Mouse (Mus musculus) frontal cortex, postnatal 14 days (tissue): ENCODE measurements around the gene Tmem266.

ENCODE experiments used
- DNase-seq, 2 experiments: peaks; one replicate each; pipeline ENCODE4 v3.0.0; 2022; ENCODE audit warnings: low spot score in 2 of 2

Tmem266 gene

GRCm38 (mm10) chr9:55326515-55327233 lies at the start of gene Tmem266, which contains the start of gene Nrg4:
Tmem266 (plus strand) TSS chr9:55326913.
Nrg4 (minus strand) TSS chr9:55326844.
- DNase-seq: peak; percentile 50 to 74

GRCm38 (mm10) chr9:55277562-55277961 lies 49.2 kb upstream of the Tmem266 start:
- no peak for DNase-seq

GRCm38 (mm10) chr9:55279114-55279825 lies 47.4 kb upstream of the Tmem266 start:
- no peak for DNase-seq

GRCm38 (mm10) chr9:55283516-55283915 lies 43.2 kb upstream of the Tmem266 start:
- DNase-seq: no peak

GRCm38 (mm10) chr9:55285197-55285596 lies 41.5 kb upstream of the Tmem266 start:
- DNase-seq: no peak

GRCm38 (mm10) chr9:55289475-55290198 lies 37.1 kb upstream of the Tmem266 start:
- DNase-seq: no peak

- no peak for DNase-seq
Measured at GRCm38 (mm10) chr9:55291966-55292365, 34.7 kb upstream of the Tmem266 start.

- DNase-seq: no peak
Measured at GRCm38 (mm10) chr9:55296221-55296620, 30.5 kb upstream of the Tmem266 start.

GRCm38 (mm10) chr9:55307066-55307465 lies 19.6 kb upstream of the Tmem266 start:
- DNase-seq: no peak

GRCm38 (mm10) chr9:55307557-55307956 lies 19.2 kb upstream of the Tmem266 start:
- no peak for DNase-seq

- DNase-seq: no peak
Measured at GRCm38 (mm10) chr9:55308455-55308854, 18.3 kb upstream of the Tmem266 start.

- DNase-seq: peak; percentile 21 to 66
Measured at GRCm38 (mm10) chr9:55311560-55311959, 15.2 kb upstream of the Tmem266 start.

- DNase-seq: no peak
Measured at GRCm38 (mm10) chr9:55313619-55314261, 13.0 kb upstream of the Tmem266 start.

- no peak for DNase-seq
Measured at GRCm38 (mm10) chr9:55322641-55323040, 4.1 kb upstream of the Tmem266 start.

GRCm38 (mm10) chr9:55324085-55324484 lies 2.6 kb upstream of the Tmem266 start:
- no peak for DNase-seq

- no peak for DNase-seq
Measured at GRCm38 (mm10) chr9:55324516-55324915, 2.2 kb upstream of the Tmem266 start.

GRCm38 (mm10) chr9:55325061-55325460 lies 1.7 kb upstream of the Tmem266 start:
- no peak for DNase-seq

- DNase-seq: no peak
Measured at GRCm38 (mm10) chr9:55325564-55326514, 874 bp upstream of the Tmem266 start.

GRCm38 (mm10) chr9:55327234-55327615 lies 512 bp downstream of the Tmem266 start:
- DNase-seq: peak in 1 of 2 experiments; percentile 42

GRCm38 (mm10) chr9:55328151-55328918 lies 1.6 kb downstream of the Tmem266 start:
- DNase-seq: no peak
